Mouse (Mus musculus) fat pad, adult 2 months (tissue): Measurements from ENCODE around the gene Kcne3.

ENCODE experiments used
- DNase-seq: peaks from one replicate; pipeline ENCODE4 v3.0.0-alpha.2; 2011; ENCODE audit warnings: low read depth, low spot score; ENCODE audit errors: extremely low read depth

The Kcne3 gene

GRCm38 (mm10) chr7:100176269-100176668 is at the start of gene Kcne3:
Gene Kcne3 (plus strand): TSS chr7:100176502.
- no peak for DNase-seq

- no peak for DNase-seq
Observed at GRCm38 (mm10) chr7:100126514-100126913, 49.8 kb upstream of the Kcne3 start.

- no peak for DNase-seq
Observed at GRCm38 (mm10) chr7:100128262-100129041, 47.9 kb upstream of the Kcne3 start.

GRCm38 (mm10) chr7:100130592-100130991 is 45.7 kb upstream of the Kcne3 start:
- no peak for DNase-seq

GRCm38 (mm10) chr7:100132379-100132778 is 43.9 kb upstream of the Kcne3 start:
- no peak for DNase-seq

GRCm38 (mm10) chr7:100137038-100137437 is 39.3 kb upstream of the Kcne3 start:
- DNase-seq: no peak

- peak; percentile 54 for DNase-seq
Observed at GRCm38 (mm10) chr7:100138075-100138474, 38.2 kb upstream of the Kcne3 start.

GRCm38 (mm10) chr7:100140591-100140990 is 35.7 kb upstream of the Kcne3 start:
- DNase-seq: no peak

GRCm38 (mm10) chr7:100148586-100148985 is 27.7 kb upstream of the Kcne3 start:
- no peak for DNase-seq

GRCm38 (mm10) chr7:100150086-100150485 is 26.2 kb upstream of the Kcne3 start:
- DNase-seq: no peak

GRCm38 (mm10) chr7:100150626-100151025 is 25.7 kb upstream of the Kcne3 start:
- no peak for DNase-seq

- DNase-seq: peak; percentile 87
Observed at GRCm38 (mm10) chr7:100157669-100158068, 18.6 kb upstream of the Kcne3 start.

- no peak for DNase-seq
Observed at GRCm38 (mm10) chr7:100159105-100159841, 17.0 kb upstream of the Kcne3 start, which contains the start of gene Lipt2. Gene Lipt2 (plus strand): TSS chr7:100159277.

- DNase-seq: no peak
Observed at GRCm38 (mm10) chr7:100160006-100160405, 16.3 kb upstream of the Kcne3 start.

- DNase-seq: no peak
Observed at GRCm38 (mm10) chr7:100163506-100163905, 12.8 kb upstream of the Kcne3 start.

- DNase-seq: no peak
Observed at GRCm38 (mm10) chr7:100168654-100169053, 7.6 kb upstream of the Kcne3 start.

GRCm38 (mm10) chr7:100170756-100171155 is 5.5 kb upstream of the Kcne3 start:
- DNase-seq: no peak

- no peak for DNase-seq
Observed at GRCm38 (mm10) chr7:100178016-100178890, 2.0 kb downstream of the Kcne3 start.

GRCm38 (mm10) chr7:100178891-100179233 is 2.6 kb downstream of the Kcne3 start:
- no peak for DNase-seq

GRCm38 (mm10) chr7:100179394-100179793 is 3.1 kb downstream of the Kcne3 start:
- no peak for DNase-seq

- no peak for DNase-seq
Observed at GRCm38 (mm10) chr7:100179836-100180407, 3.6 kb downstream of the Kcne3 start.
